Mouse (Mus musculus) layer of hippocampus, adult 8-10 months (tissue): ENCODE results near the gene Litaf. TPM values are rescaled to one million over a fixed set of nuclear protein-coding genes. Genes with fewer than 3 reads are reported as not detected.

ENCODE experiments used
- DNase-seq, 2 experiments: peaks; one replicate each; pipeline ENCODE4 v3.0.0; 2022; ENCODE audit warnings: low spot score in 2 of 2
- total RNA-seq, 4 experiments: library from RNA; stranded (reverse); gene quantifications; 2 replicates each; pipeline ENCODE4 v1.2.4; 2022

The Litaf gene
- total RNA-seq, 4 experiments from 2014 or later: 12.2 to 37.8 (median 21.5) TPM

- peak in 1 of 2 experiments; percentile 57 for DNase-seq
Observed at GRCm38 (mm10) chr16:11066833-11067191, 855 bp upstream of the Litaf start.

- no peak for DNase-seq
Observed at GRCm38 (mm10) chr16:11065431-11065830, 526 bp downstream of the Litaf start.

- no peak for DNase-seq
Observed at GRCm38 (mm10) chr16:11064742-11065141, 1.2 kb downstream of the Litaf start.

- no peak for DNase-seq
Observed at GRCm38 (mm10) chr16:11064341-11064740, 1.6 kb downstream of the Litaf start.

DNA sequence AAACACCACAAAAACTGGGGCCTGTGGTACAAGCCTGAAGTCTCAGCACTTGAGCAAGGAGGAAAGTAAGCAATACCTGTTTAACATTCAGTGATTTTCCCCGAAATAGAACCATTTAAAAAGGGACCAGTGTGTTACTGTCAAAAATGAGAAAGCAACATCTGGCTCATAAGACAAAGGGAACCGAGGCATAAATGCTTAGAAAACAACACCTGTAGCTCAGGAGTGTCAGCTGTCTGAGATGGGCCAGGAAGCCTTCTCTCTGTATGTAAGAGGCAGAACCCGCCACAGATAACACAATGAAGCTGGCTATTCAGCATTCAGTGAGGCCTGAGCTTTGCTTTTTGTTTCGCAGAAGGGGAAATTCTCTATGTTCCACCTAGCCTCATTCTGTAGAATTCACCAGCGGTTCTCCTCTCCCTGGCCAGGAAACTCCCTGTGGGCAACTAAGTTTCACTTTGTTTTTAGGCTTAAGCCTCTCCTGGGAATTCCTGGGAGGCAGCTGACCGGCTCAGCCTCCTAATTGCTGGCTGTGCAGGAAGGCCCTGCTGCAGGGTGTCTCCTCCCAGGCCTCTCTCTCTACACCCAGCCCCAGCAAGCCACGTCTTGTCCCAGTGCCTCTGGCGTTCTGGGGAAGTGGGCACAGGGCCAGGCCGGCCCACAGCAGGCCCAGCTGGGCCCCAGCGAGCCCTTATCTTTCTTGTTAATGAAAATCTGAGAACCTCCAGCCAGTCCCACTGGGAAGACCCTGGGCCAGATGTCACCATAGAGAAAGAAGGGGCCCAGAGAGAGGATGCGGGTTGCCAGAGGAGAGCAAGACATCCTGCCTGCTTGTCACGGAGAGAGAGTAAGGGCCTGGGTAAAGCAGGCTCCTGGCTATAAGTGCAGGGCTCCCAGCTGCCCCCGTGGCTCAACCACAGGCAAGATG, 2.9 kb downstream of the Litaf start:
- DNase-seq: peak in 1 of 2 experiments; percentile 47

- no peak for DNase-seq
Observed at GRCm38 (mm10) chr16:11060645-11061044, 5.3 kb downstream of the Litaf start, which contains the start of gene Snn. Gene Snn (plus strand): TSS chr16:11060945.

DNA sequence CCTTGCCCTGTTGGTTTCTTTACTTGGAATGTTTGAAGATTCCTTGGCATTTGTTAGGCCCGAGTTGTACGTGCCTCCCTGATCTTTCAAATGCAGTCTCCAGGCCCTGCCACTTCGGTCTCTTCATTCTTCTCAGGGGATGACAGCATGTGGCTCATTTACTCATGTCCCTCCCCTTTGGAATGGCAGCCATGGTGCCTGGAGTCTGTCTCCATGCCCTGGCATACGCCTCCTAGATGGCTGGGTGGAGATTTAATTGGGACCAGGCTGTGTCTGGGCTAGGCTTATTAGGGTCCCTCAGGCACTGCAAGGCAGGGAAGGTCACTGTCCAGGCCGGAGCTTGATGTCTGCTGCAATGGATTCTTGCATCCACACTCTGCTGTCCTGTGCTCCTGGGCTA, 10.0 kb downstream of the Litaf start:
- no peak for DNase-seq

GRCm38 (mm10) chr16:11054871-11055270, 11.1 kb downstream of the Litaf start:
- DNase-seq: no peak

DNA sequence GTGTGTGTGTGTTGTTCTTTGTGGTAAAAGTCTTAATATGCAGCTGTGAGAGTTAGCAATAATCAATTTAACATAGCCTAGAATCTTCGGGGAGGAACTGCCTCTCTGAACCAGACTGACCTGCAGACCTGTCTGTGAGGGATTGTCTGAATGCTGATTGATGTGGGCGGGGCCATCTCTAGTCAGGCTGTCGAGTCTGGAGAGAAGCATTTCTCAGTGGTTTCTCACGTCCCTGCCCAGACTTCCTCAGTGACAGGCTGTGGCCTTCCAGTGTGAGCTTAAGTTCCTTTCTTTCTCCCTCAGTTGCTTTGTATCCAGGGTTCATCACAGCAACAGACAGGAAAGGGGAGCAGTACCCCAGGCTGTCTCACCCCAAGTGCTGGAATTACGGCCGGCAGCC, 11.5 kb downstream of the Litaf start:
- DNase-seq: no peak

DNA sequence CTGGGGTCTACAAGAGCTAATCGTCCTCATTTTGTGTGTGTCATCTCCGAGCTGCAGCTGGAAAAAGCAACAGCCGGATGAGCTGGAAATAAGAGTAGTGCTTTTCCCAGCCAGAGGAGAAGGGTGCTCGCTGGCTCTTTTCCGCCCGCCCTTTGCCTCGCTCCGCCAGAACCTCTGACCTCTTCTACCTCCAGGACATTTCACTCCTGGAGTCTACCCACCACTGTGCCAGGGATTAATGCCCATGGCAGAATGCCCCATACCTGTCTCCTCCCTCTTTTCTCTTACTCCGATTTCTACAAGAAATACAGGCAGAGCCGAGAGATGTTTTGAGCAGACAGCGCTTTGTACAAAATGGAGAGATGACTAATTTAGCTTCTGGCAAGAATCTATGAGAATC, 14.8 kb downstream of the Litaf start:
- no peak for DNase-seq

DNA sequence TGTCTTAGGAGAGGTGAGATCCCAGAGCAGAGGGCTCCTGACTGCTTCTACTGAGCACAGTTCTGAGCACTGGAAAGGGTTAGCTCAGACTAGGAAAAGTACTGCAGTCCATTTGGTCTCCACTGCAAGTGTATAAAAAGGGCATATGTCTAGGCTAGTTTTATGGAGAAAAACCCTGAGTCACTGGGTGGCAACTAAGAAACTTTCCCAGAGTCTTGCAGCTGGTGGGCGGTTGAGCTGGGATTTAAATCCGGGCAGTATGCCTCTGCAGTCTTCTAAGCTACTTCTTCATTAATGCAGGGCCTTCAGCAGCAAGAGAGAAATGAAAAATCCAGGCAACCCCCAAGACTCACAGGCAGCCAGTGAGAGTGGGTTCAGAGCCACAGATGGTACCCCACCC, 15.7 kb downstream of the Litaf start:
- no peak for DNase-seq

- DNase-seq: no peak
Observed at GRCm38 (mm10) chr16:11047130-11047529, 18.8 kb downstream of the Litaf start.

DNA sequence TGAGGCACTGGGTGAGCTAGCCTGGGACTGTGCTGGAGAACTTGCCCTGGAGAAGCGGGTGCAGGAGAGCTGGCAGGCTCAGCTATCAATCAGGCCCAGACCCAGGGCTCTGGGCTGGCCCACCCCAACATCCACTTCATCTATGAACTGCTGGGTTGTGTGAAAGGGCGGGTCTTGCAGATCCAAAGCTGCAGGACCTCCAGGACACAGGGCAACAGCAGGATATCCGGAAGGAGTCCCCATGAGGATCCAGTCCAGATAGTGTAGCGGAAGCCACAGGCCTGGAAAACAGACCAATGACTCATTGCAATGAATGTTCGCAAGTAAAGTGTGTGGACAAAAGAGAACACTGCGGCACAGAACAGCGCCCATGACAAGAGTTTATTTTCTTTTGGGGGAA, 19.5 kb downstream of the Litaf start:
- DNase-seq: no peak

DNA sequence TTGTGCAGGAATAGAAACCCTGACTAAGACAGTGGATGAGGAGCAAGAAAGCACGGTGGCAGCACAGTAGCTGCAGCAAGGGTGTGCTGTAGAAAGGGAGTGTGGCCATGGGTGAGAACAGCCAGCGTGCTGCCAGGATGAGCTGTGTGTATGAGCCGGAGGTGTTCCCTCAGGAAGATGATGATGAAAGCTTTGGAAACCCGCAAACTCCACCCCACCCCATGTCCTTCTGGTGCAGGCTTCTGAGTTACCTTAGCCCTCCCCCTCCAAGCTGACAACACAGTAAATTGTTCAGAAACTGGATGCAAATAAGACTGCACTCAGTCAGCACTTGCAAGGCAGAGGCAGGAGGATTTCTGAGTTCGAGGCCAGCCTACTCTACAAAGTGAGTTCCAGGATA, 22.7 kb downstream of the Litaf start:
- no peak for DNase-seq

DNA sequence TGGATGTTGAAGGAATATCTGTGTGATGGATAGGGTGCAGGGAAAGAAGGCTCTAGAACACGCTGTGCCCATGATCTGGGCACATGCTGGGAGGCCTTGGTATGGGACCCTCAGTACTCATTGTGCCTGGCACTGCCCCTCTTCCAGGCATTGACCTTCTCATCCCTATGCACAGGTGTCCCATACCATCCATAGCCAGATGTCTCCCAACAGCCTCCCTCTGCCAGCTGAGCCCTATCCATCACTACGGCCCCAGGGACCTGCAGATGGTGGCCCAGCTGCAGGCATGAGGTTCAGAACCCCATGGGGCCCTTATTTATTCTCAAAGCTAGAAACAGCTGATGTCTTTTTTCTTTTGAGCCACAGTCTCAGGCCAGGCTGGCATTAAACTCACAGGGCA, 25.4 kb downstream of the Litaf start:
- no peak for DNase-seq

DNA sequence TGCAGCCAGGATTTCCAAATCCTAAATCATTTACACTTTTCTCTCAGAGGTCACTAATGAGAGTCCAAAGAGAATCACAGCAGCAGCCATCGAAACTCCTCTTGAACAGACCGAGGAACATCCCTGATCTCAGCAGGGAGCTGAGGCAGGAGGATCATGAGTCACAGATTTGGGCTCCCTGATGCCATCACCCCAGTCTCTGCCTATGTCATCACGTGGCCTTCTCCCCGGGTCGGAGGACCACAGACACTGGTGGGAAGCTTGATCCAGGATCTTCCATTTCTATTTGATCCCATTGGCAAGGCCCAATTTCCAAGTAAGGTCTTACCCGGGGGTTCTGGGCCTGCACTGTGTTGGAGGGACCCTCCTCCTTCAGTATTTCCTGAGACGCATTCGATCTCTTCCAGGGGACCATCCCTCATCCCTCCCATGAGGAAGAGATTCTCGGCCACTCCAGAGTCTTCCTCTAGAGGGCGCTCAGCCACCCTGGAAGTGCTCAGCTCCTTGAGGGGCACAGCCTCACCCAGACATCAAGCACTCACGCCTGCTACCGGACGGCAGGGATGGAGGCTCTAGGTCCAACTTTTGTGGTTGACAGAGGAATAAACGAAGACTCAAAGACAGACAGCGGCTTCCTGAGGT, 30.0 kb downstream of the Litaf start:
- peak; percentile 26 to 61 for DNase-seq

- DNase-seq: no peak
Observed at GRCm38 (mm10) chr16:11035273-11035672, 30.7 kb downstream of the Litaf start.

DNA sequence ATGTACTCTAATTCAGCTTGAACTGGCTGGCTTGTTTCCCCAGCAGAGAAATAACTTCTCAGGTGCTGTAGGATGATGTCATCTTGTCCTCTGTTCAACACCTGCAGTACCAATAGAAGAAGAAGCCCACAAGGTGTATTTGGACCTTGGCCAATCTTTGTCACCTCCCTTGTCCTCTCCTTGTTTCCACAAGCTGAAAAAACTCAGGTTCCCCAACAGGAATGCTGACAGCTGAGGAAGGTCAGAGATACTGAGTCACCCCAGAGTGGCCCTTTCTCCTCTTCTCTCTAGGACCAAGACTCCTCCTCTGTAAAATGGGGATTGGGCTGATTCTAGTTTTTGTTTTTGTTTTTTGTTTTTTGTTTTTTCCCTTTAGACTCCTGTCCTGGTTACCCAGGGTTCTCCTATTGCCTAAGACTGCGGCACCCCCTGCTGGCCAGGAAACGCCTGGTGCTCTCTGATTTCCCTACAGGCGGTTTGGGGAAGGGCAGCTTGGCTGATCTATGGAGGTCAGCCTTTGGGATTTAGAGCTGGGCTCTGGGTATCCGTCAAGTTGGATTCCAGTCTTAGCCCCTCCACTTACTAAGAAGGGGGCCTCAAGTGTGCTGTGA, 31.7 kb downstream of the Litaf start:
- DNase-seq: peak; percentile 71 to 83

GRCm38 (mm10) chr16:11031320-11031719, 34.6 kb downstream of the Litaf start:
- no peak for DNase-seq

DNA sequence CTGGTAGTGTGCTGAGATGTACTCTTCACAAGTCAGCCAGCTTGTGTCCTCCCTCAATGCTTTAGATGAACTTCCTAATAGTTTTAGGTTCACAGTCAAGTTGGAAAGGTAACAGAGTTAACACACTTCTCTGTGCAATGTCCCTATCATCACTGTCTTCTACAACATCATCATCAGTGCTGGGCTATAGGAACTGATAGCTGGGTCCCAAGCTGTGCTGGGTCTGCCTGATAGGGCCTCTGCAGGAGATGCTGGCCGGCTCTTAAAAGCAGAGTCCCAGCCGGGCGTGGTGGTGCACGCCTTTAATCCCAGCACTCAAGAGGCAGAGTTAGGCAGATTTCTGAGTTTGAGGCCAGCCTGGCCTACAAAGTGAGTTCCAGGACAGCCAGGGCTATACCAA, 35.1 kb downstream of the Litaf start:
- DNase-seq: no peak

DNA sequence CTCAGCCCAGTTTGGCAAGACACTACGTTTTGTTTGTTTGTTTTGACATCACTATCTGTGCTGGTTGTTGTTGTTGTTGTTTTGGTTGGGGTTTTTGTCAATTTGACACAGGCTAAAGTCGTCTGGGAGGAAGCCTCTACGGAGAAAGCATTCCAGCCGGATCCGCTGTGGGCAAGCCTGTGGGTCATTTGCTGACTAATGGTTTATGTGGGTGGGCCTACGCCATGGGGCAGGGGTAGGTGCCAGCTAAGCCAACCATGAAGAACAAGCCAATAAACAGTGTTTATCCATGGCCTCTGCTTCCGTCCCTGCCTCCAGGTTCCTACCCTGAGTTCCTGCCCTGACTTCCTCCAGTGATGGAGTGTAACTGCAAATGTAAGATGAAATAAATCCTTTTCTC, 37.8 kb downstream of the Litaf start:
- DNase-seq: no peak

- DNase-seq: no peak
Observed at GRCm38 (mm10) chr16:11024841-11025240, 41.1 kb downstream of the Litaf start.
